Comparison of ENCODE assay signal across 19 mouse cellular contexts in the genomic region with DNA sequence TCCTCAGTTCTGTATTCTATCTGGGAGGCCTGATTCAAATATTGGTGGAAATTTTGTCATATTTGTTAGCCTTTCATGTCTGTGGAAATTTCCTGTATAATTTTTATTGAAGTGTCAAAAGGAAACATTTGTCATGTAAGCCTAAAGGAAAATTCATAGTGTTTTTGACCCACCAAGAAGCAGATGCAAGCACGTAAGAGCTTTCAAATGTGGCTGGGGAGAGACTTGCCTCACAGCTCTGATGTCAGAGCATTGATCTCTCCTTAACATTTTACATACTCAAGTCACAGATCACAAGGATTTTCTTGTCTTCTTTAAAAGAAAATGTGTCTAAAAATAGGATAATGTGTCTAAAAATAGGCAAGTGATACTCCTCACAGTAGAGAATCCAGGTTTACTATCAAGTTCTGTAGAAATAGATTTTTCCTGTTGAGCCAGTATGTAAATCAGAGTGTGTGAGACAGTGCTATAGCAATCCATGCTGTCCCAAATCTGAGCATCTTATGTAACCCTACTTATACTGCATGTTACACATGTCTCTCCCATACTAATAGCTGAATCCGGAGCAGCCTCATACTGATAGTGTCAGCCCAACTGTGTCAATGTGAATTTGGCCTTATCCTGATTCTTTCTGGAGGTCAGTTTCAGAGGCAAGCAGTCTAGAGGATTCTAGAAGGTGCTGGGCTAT.
"Had no signal": no experiment of that assay in that cellular context is flagged by ENCODE, and none has a peak within 500 bp of the region (broad histone marks: within the 10 kb centered on the region; RNA-seq: fewer than 3 reads in every experiment).

No protein-coding gene starts in this region.

- H3K4me2 ChIP-seq: liver, embryonic 13.5 days; midbrain, embryonic 11.5 days; neural tube, embryonic 12.5 days; neural tube, embryonic 15.5 days; stomach, embryonic 15.5 days had no signal

- H3K9ac ChIP-seq: liver, embryonic 13.5 days; neural tube, embryonic 12.5 days; neural tube, embryonic 15.5 days; stomach, embryonic 15.5 days had no signal

- DNase-seq: kidney, adult 9 months; kidney, postnatal 14 days; layer of hippocampus, adult 9-11 months; liver, embryonic 13.5 days; lung, adult 2 months; lung, postnatal 14 days; lung, postnatal 4 days; midbrain, embryonic 14.5 days; retina, postnatal 1 day; right cerebral cortex, postnatal 25 days; spleen, adult 18-20 months; thymus, adult 18-20 months; thymus, postnatal 4 days had no signal

- H3K27ac ChIP-seq: layer of hippocampus, adult 2 months; left cerebral cortex, adult 2 months; liver, embryonic 13.5 days; neural tube, embryonic 12.5 days; neural tube, embryonic 15.5 days; stomach, embryonic 15.5 days had no signal

- H3K36me3 ChIP-seq: liver, embryonic 13.5 days; neural tube, embryonic 12.5 days; neural tube, embryonic 15.5 days; stomach, embryonic 15.5 days had no signal

- H3K4me1 ChIP-seq: liver, embryonic 13.5 days; neural tube, embryonic 12.5 days; stomach, embryonic 15.5 days had no signal

- H3K27me3 ChIP-seq: neural tube, embryonic 12.5 days; neural tube, embryonic 15.5 days; stomach, embryonic 15.5 days had no signal

- H3K9me3 ChIP-seq: liver, embryonic 13.5 days; neural tube, embryonic 12.5 days; neural tube, embryonic 15.5 days; stomach, embryonic 15.5 days had no signal

- H3K4me3 ChIP-seq: layer of hippocampus, adult 2 months; left cerebral cortex, adult 2 months; liver, embryonic 13.5 days; neural tube, embryonic 12.5 days; neural tube, embryonic 15.5 days; stomach, embryonic 15.5 days had no signal
